Mouse (Mus musculus): ENCODE measurements at regions not wholly inside any gene's neighbourhood (a gene's known extent, or its start where the extent isn't known, plus 50 kb on each side); places are given as distances from the start of the nearest gene placed in this dataset.

DNA sequence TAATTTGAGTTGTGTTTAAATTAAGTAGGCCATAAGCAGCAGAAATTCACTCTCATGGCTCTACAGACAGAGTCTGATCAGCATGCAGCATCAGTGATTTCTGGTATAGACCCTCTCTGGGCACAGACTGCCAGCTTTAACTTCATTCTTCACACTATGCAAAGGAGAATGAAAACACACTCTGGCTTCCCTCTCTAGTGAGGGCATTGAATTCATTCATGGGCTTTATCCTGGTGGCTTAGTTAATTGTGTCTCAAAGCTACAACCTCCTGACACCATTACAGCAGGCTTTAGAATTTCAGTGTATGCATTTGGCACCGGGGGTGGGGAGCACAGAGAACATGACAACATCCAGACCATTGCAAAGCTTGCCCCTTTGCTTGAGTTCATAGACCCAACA lies 169.1 kb downstream of the Fbxo8 start:
- no peak for DNase-seq (ENCODE audit: low spot score)
- Histone ChIP-seq H3K36me3 (ENCODE audit: insufficient read depth, low read length) (no peaks in the 10 kb centered on the region), H3K4me1 (replicated peaks; ENCODE audit: insufficient read depth, low read length) (no peaks in the 10 kb centered on the region), H3K27me3 (ENCODE audit: insufficient read depth, low read length) (no peaks in the 10 kb centered on the region), H3K4me3 (replicated peaks; ENCODE audit: low read depth, low read length) (no peak overlapping the region), H3K27ac (no peak overlapping the region), H3K4me2 (ENCODE audit: low read length) (no peak overlapping the region), H3K9me3 (replicated peaks; ENCODE audit: low read length) (no peaks in the 10 kb centered on the region), H3K9ac (ENCODE audit: low read depth, low read length) (no peak overlapping the region)
- ATAC-seq (replicated peaks; ENCODE audit: low FRiP score, low read depth), result no peak
- TF ChIP-seq CTCF (IDR thresholded peaks at IDR 0.05; ENCODE audit: low read depth), result no peak
- 77% methylated on average over 1 of the region's 1 CpGs for WGBS

DNA sequence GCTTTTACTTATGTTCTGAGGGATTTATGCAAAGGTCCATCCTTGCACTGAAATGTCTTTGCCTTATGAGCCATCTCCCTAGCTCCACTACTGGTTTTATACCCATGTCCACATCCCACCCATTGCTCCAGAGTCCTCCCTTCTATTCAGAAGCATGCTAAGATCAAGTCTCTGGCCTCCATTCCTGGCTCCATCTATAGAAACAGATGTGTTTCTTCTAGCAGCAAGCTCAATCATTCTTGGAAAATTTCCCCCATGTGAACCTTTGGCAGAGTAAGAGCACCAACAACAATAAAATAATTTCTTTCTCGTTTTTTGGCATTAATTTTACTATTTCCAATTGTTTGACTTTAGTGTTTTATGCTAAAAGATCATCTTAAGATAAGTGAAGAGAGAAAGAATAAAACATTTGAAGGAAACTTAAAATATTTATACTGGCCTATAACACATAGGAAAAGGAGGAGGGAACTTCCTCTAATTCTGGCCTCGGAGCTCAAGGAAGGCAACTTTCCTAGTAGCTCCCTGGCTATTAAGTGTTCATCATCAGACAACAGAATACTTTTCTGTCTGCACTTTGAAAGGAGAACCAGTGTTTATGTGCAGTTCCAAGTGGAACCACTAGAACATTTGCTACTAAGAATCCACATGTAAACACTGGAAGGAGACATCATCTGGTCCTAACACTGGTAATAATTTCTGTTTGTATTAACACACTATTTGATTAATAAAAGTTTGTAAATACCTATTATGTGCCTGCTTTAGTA lies 171.8 kb downstream of the Fbxo8 start:
- H3K4me3 ChIP-seq (replicated peaks; ENCODE audit: low read depth, low read length), result no peak overlapping the region
- H3K9me3 ChIP-seq (replicated peaks; ENCODE audit: low read length), result no peaks in the 10 kb centered on the region
- H3K36me3 ChIP-seq (ENCODE audit: insufficient read depth, low read length), result no peaks in the 10 kb centered on the region
- H3K27ac ChIP-seq, result no peak overlapping the region
- peak; percentile 3 for DNase-seq (ENCODE audit: low spot score)
- H3K4me1 ChIP-seq (replicated peaks; ENCODE audit: insufficient read depth, low read length), result no peaks in the 10 kb centered on the region
- H3K27me3 ChIP-seq (ENCODE audit: insufficient read depth, low read length), result no peaks in the 10 kb centered on the region
- no peak overlapping the region for H3K4me2 ChIP-seq (ENCODE audit: low read length)
- ATAC-seq (replicated peaks; ENCODE audit: low FRiP score, low read depth), result no peak
- no peak overlapping the region for H3K9ac ChIP-seq (ENCODE audit: low read depth, low read length)
- WGBS, result 43% methylated on average over 2 of the region's 2 CpGs
- TF ChIP-seq CTCF (IDR thresholded peaks at IDR 0.05; ENCODE audit: low read depth), result peak; percentile 6; the same call in 1 of the 2 replicates

DNA sequence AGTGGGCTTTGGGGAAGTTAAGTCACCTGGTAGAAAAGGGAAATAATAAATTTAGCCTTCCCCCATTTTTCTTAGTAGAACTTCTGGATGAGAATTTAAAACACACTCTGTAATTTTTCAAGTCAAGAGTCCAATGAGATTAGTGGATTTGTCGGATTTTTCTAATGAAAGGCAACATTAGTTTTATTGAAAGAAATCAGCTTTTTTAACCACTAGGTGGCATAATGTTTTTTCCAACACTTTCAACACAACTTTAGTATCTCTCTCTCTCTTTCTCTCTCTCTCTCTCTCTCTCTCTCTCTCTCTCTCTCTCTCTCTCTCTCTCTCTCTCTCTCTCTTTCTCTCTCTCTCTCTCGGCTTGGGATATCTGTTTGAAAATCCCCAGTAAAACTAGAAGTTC lies 173.7 kb downstream of the Fbxo8 start:
- Histone ChIP-seq H3K4me2 (ENCODE audit: low read length) (no peak overlapping the region), H3K4me3 (replicated peaks; ENCODE audit: low read depth, low read length) (no peak overlapping the region), H3K9ac (ENCODE audit: low read depth, low read length) (no peak overlapping the region), H3K27me3 (ENCODE audit: insufficient read depth, low read length) (no peaks in the 10 kb centered on the region), H3K4me1 (replicated peaks; ENCODE audit: insufficient read depth, low read length) (no peaks in the 10 kb centered on the region), H3K27ac (no peak overlapping the region), H3K36me3 (ENCODE audit: insufficient read depth, low read length) (no peaks in the 10 kb centered on the region), H3K9me3 (replicated peaks; ENCODE audit: low read length) (no peaks in the 10 kb centered on the region)
- ATAC-seq (replicated peaks; ENCODE audit: low FRiP score, low read depth), result no peak
- DNase-seq (ENCODE audit: low spot score), result peak; percentile 13
- peak; percentile 37 for TF ChIP-seq CTCF (IDR thresholded peaks at IDR 0.05; ENCODE audit: low read depth)
- 70% methylated on average over 2 of the region's 2 CpGs for WGBS

DNA sequence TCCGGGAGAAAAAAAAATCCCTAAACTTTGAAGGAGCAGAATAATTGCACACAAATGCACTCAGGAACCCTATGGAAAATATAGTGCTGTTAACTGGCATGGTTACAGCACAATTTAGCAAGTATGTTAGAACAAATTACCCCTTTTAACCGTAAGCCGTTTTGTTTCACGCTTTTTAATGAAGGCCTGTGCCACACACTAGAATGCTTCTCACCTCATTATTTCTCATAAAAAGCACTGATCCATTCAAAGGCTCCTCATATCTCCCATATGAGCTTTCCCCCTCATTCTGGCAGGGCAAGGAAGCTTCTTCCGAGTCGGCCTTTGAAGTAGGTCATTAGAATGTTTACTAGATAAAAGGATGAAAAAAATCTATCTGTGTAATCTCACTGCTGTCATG lies 182.4 kb downstream of the Fbxo8 start:
- DNase-seq (ENCODE audit: low spot score), result no peak
- H3K9me3 ChIP-seq (replicated peaks; ENCODE audit: low read length), result no peaks in the 10 kb centered on the region
- no peak overlapping the region for H3K4me3 ChIP-seq (replicated peaks; ENCODE audit: low read depth, low read length)
- no peak for ATAC-seq (replicated peaks; ENCODE audit: low FRiP score, low read depth)
- no peaks in the 10 kb centered on the region for H3K36me3 ChIP-seq (ENCODE audit: insufficient read depth, low read length)
- no peak for TF ChIP-seq CTCF (IDR thresholded peaks at IDR 0.05; ENCODE audit: low read depth)
- H3K27ac ChIP-seq, result no peak overlapping the region
- no peak overlapping the region for H3K4me2 ChIP-seq (ENCODE audit: low read length)
- no peaks in the 10 kb centered on the region for H3K4me1 ChIP-seq (replicated peaks; ENCODE audit: insufficient read depth, low read length)
- H3K27me3 ChIP-seq (ENCODE audit: insufficient read depth, low read length), result no peaks in the 10 kb centered on the region
- WGBS, result 39% methylated on average over 6 of the region's 6 CpGs
- H3K9ac ChIP-seq (ENCODE audit: low read depth, low read length), result no peak overlapping the region

DNA sequence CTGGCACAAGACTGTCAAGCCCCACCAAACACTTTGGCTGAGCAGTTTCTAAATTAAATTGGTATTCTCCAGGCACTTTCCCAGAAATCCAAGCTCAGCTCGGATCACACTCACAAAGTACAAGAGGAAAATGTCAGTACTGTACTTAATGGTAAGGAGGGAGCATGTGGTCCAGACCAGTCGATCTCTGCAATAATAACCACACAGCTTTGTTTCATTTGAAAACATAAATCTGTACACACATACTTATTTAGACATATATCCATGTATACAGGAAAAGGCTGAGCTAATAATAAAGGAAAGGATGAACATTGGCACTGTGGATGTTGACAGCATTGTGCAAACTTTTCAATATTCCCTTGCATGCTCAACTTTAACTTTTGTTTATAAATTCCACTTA lies 184.1 kb downstream of the Fbxo8 start:
- TF ChIP-seq CTCF (IDR thresholded peaks at IDR 0.05; ENCODE audit: low read depth), result no peak
- H3K27me3 ChIP-seq (ENCODE audit: insufficient read depth, low read length), result no peaks in the 10 kb centered on the region
- WGBS, result 56% methylated on average over 2 of the region's 2 CpGs
- H3K4me3 ChIP-seq (replicated peaks; ENCODE audit: low read depth, low read length), result no peak overlapping the region
- ATAC-seq (replicated peaks; ENCODE audit: low FRiP score, low read depth) (no peak), DNase-seq (ENCODE audit: low spot score) (no peak)
- no peaks in the 10 kb centered on the region for H3K36me3 ChIP-seq (ENCODE audit: insufficient read depth, low read length)
- H3K4me2 ChIP-seq (ENCODE audit: low read length), result no peak overlapping the region
- H3K27ac ChIP-seq, result no peak overlapping the region
- no peaks in the 10 kb centered on the region for H3K9me3 ChIP-seq (replicated peaks; ENCODE audit: low read length)
- H3K9ac ChIP-seq (ENCODE audit: low read depth, low read length), result no peak overlapping the region
- no peaks in the 10 kb centered on the region for H3K4me1 ChIP-seq (replicated peaks; ENCODE audit: insufficient read depth, low read length)

DNA sequence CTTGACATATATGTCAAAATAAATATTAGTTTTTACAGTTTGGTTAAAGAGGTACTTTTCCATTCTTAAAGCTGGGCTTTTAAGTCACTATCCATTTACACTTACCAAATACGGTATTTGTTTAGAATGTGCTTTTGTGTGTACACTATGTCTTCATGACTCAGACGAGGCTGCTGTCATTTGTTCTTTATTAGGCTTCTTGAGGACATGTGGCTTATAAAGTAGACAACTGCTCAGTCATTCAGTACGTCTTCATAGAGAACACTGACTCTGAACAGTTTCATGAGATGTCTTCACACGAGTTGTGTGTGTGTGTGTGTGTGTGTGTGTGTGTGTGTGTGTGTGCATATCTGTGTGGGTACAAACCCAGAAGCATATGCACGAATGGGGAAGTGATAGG lies 216.1 kb downstream of the Fbxo8 start:
- no peak for DNase-seq (ENCODE audit: low spot score)
- TF ChIP-seq CTCF (IDR thresholded peaks at IDR 0.05; ENCODE audit: low read depth), result no peak
- Histone ChIP-seq H3K4me1 (replicated peaks; ENCODE audit: insufficient read depth, low read length) (no peaks in the 10 kb centered on the region), H3K27me3 (ENCODE audit: insufficient read depth, low read length) (no peaks in the 10 kb centered on the region), H3K9ac (ENCODE audit: low read depth, low read length) (no peak overlapping the region), H3K9me3 (replicated peaks; ENCODE audit: low read length) (no peaks in the 10 kb centered on the region), H3K4me2 (ENCODE audit: low read length) (no peak overlapping the region), H3K27ac (no peak overlapping the region), H3K36me3 (ENCODE audit: insufficient read depth, low read length) (no peaks in the 10 kb centered on the region), H3K4me3 (replicated peaks; ENCODE audit: low read depth, low read length) (no peak overlapping the region)
- ATAC-seq (replicated peaks; ENCODE audit: low FRiP score, low read depth), result no peak
- 65% methylated on average over 5 of the region's 5 CpGs for WGBS

DNA sequence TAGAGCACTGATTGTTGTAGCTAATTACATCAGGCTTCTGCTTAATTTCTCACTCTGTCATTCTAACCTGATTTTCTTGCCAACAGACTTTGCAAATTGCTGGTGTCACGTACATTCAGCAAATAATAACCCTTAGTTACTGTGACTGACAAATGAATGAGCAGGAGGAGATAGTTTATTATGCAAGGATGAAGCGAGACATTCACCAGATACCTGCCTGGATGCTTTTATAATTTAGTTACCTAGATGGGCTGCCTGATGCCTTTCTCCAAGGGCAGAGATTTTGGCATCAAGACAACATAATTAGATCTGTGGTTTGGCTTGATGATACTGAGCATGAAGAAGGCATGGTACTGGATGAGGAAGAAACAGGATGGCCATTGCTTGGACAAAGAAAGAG lies 233.6 kb downstream of the Fbxo8 start:
- no peak overlapping the region for H3K4me3 ChIP-seq (replicated peaks; ENCODE audit: low read depth, low read length)
- ATAC-seq (replicated peaks; ENCODE audit: low FRiP score, low read depth) (no peak), DNase-seq (ENCODE audit: low spot score) (no peak)
- no peak overlapping the region for H3K4me2 ChIP-seq (ENCODE audit: low read length)
- H3K27ac ChIP-seq, result no peak overlapping the region
- TF ChIP-seq CTCF (IDR thresholded peaks at IDR 0.05; ENCODE audit: low read depth), result no peak
- WGBS, result 48% methylated on average over 2 of the region's 2 CpGs
- H3K36me3 ChIP-seq (ENCODE audit: insufficient read depth, low read length), result no peaks in the 10 kb centered on the region
- H3K9ac ChIP-seq (ENCODE audit: low read depth, low read length), result no peak overlapping the region
- H3K4me1 ChIP-seq (replicated peaks; ENCODE audit: insufficient read depth, low read length), result no peaks in the 10 kb centered on the region
- no peaks in the 10 kb centered on the region for H3K9me3 ChIP-seq (replicated peaks; ENCODE audit: low read length)
- H3K27me3 ChIP-seq (ENCODE audit: insufficient read depth, low read length), result no peaks in the 10 kb centered on the region
